Mouse (Mus musculus): ENCODE data around the gene Fdxacb1. TPM values are rescaled to one million over a fixed set of nuclear protein-coding genes. Genes with fewer than 3 reads are reported as not detected.

The Fdxacb1 gene
- 1 to 10 TPM; 4.4 to 6.0 TPM for total RNA-seq (2021)

DNA sequence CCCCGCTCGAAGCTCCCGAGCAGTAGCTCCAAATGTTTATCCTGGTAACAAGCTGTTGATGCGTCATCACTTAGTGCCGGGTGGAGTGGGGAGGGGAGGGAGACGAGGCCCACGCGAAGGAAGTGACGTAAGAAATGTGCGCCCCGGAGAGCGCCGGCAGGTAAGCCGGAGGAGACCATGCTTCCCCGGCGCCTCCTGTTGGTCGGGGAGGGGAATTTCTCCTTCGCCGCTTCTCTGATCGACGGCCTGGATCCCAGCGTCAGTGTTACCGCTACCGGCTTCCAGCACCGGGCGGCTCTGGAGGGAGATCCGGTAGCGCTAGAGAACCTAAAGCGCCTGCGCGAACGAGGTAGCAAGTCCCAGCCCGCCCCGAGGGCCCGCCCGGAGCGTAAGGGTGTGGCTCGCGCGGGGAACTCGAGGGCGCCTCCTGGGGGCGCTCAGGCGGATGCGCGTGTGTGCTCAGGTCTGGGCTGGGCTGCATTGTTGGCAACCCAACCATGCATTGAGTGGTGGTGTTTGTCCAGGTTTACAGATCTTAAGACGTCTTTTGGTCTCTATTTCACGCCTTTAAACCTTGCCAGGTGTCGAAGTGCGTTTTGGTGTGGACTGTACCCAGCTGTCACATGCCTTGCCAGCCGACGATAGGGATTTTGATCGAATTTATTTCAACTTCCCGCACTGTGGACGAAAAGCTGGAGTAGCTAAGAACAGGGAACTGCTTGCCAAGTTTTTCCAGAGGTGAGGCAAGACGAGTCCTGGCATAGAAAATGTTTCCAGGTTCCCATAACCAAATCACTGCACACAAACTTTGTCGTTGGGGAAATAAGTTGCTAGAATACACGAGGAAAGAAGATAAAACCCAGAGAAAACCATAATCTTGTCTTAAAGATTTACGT lies at the start of gene Fdxacb1:
TSS of gene Fdxacb1 (plus strand) at position 130 of the 896 bp plus-strand sequence.
- intact Hi-C loops (cut with DNase I), result loop anchor here (2.0 to 5.0 kb wide), 2 partner anchors 41 to 70 kb away; no protein-coding TSS in a partner anchor
- DNase-seq (ENCODE audit: low spot score in 2 of 2), result peak; percentile 98 to 99

DNA sequence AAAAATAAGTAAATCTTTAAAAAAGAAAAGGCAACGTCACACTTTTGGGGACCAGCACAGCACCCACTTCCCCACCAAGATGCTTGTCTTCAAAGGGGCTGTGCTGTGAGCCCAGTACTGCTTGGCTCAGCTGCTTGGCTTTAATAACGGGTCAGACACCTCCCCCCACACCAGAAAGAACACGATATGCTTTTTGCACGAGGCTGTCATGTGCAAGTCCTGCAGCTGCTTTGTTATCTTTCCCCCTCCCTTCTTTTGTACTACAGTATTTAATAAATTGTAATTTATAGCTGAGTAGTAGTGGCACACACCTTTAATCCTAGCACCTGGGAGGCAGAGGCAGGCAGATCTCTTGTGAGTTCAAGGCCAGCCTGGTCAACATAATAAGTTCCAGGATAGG lies 49.2 kb upstream of the Fdxacb1 start:
- intact Hi-C loops (cut with DNase I), result no loop called here
- no peak for DNase-seq (ENCODE audit: low spot score in 2 of 2)

DNA sequence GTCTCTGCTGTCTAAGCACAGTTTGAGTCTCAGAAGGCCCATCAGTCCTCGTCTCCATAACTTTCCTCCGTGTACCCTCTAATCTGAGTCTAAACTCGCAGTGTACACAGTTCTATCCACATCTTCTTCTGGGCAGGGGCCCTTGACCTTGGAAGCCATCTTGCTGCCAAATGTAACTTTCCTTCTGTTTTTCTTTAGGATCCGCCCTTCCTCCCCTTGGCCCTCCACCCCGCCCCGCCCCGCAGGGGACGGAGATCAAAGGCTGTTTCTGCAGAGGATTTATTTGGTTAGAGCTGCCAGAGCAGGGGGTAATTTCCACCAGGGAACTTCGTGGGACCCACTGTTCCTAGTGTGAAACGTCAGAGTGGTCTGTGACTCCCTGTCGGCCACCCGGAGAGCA lies 47.0 kb upstream of the Fdxacb1 start:
- intact Hi-C loops (cut with DNase I), result no loop called here
- no peak for DNase-seq (ENCODE audit: low spot score in 2 of 2)

DNA sequence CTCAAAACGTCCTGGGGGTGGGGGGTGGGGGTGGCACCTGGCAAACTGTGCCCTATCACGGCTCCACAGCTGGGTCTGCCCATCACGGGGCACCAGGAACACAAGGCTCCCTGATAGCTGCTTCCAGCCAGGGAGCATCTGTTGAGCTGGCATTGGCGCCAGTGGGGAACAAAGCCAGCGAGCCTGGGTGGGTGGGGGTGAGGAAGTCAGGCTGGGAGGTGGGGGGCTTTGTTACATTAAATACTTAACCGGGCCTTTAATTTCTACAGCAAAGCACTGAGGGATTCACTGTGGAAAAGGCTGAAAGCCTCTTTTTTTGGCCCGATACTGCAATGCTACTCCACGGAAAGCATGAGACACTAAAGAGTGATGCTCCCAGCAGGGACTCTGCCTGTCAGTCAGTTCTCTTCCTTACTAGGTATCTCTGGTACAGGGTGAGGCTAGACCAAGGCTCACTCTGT lies 45.6 kb upstream of the Fdxacb1 start:
- intact Hi-C loops (cut with DNase I), result no loop called here
- no peak for DNase-seq (ENCODE audit: low spot score in 2 of 2)

DNA sequence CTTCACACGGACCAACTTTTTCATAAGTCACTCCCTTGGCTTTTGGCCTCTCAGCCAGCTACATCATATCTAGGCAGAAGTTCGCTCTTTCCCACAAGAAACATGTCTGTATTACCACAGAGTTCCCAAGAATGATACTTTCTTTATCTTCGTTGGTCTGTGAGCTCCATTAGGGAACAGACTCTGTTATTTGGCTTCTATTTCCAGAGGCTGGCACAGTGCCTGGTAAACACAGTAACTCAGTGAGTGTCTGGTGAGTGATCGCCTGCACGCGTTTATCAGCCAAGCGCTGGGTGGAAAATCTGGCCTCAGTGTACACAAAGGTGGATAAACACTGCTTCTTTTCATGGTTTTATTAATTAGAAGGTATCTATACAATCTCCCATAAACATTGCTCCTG lies 44.6 kb upstream of the Fdxacb1 start:
- intact Hi-C loops (cut with DNase I), result no loop called here
- peak in 1 of 2 experiments; percentile 39 for DNase-seq (ENCODE audit: low spot score in 2 of 2)

DNA sequence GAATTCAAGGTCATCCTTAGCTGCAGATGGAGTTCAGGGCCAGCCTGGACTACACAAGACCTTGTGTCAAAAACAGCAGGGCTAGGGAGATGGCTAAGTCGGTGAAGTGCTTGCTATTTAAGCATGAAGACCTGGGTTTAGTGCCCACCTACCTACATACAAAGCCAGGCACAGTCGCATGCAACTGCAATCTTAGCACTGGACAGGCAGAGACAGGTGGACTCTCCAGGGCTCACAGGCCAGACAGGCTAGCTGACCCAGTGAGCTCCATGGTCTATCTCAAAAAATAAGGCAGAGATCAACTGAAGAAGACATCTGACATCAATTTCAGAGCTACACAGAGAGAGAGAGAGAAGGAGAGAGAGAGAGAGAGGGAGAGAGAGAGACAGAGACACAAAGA lies 43.9 kb upstream of the Fdxacb1 start:
- intact Hi-C loops (cut with DNase I), result no loop called here
- no peak for DNase-seq (ENCODE audit: low spot score in 2 of 2)

DNA sequence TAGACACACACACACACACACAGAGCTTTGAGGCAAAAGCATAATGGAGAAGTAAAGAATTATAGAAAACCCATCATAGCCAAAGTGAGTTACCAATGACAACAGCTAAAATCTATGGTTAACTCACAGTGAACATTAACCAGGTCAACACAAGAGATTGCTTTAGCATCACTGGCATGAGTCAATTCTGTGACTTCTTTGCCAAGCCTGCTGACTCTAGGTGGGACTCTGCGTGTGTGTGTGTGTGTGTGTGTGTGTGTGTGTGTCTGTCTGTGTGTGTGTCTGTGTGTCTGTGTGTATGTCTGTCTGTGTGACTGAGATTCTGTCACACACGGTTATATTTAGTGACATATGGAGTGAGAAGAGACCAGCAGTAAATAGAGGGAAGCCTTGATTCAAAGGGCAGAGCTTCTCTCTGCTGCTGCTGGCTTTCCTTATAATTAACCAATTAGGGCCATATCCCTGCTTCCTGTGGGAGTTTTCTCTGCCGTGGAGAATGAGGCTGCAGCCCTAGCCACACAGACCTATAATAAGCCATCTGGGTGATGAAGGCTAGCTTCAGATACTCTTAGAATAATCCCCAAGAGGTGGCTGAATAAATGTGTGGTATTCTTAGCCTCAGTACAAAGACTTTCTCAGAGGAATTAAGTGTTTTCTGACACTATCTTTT lies 43.2 kb upstream of the Fdxacb1 start:
- intact Hi-C loops (cut with DNase I), result loop anchor here (5.0 kb wide), 1 partner anchor 43 kb away; the partner anchor contains the start of gene Fdxacb1

DNA sequence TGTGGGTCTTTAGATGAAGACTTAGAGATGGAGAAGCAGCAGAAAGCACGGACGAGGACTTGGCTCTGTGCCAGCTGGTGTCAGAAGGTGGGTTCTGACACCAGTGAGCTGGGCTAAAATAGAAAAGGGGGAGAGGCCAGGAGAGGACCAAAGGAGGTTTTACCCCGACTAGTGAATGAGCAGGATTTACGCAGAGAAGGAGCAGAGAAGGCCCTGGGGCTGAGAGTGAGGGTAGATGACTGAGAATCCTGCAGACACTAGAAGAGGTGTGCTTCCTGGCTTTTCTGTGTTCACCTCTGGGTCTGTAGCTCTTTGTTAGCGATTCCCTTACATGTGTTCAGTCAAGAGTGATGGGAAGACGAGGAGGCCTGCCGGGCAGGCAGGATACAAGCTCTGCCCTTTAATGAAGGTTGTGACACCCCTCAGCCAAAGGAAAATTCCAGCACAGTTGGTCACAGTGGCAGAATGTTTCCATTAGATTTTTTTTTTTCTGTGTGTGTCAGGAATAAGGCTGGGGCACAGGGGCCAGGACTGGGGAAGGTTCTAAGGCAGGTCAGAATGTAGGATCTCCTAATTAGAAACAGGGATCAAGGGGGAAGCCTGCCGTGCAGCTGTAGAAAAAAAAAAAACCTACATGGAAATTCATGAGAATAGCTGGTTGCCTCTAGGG lies 42.0 kb upstream of the Fdxacb1 start:
- no peak for DNase-seq (ENCODE audit: low spot score in 2 of 2)
- intact Hi-C loops (cut with DNase I), result loop anchor here (5.0 kb wide), 1 partner anchor 41 kb away; the partner anchor contains the start of gene Fdxacb1

More for the DNA sequence above, 43.2 kb upstream of the Fdxacb1 start:
- DNase-seq (ENCODE audit: low spot score in 2 of 2), result no peak

DNA sequence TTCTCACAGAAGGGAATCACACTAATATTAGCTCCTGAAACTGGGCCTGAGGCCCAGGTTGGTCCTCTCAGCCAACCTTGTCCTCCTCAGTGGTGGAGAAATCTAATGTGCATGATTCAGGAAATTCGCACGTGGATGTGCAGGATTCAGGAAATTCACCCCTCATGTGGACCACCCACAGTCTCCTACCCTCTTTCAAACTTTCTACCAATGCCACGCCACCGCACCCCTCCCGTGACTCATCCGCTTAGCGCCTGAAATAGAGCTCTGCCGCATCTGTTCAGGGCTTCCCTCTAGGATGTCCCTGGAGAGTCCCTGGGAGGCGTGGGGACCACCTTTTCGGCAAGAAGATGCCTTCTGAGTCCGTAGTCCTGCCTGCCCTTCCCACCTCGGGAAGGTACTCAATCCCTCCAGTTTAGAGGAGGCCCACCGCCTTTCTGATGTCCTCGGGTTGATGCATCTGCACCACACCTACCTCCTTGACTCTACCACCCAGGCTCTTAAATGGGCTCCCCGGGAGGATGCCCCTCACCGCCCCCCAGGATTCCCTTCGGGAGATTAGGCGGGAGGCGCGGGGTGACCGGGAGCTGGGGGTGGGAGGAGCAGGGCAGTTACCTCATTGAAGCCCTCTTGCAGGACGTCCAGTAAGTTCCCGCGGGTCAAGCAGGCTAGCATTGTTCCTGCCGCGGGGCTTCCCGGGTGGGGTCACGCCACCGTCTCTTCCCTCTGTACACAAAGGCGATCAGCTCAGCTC lies 40.7 kb upstream of the Fdxacb1 start:
- intact Hi-C loops (cut with DNase I), result loop anchor here (5.0 kb wide), 1 partner anchor 40 kb away; the partner anchor contains the start of gene Fdxacb1
- peak; percentile 76 to 78 for DNase-seq (ENCODE audit: low spot score in 2 of 2)

DNA sequence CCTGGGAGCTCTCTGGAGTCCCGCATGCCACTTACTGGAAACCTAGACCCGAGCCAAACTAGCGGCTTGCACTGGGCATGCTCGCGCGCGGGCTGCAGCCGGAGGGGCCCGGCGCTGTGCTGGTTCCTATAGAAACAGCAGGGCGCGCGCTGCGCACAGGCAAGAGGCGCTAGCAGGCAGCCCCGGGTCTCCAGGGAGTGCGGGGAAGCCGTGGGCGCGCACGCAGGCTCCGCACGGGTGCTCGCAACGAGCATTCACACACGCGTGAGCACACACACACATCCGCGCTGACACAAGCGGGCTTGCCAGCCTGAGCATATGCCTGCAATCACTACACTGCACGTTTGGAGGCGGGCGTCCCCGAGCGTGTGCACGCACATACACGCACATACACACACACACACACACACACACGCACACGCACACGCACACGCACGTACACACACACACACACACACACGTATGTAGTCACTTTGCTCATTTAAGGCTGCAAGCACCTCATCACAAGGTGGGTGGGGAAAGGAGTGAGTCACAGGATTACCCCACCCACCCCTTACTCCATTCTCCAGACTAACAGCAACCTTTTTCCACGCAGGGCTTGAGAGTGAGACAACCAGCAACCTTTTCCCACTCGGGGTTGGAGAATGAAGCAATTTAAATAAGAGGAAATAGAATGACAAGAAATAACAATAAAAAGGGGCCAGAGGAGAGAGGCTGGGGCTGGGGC lies 39.9 kb upstream of the Fdxacb1 start:
- intact Hi-C loops (cut with DNase I), result loop anchor here (5.0 kb wide), 1 partner anchor 39 kb away; the partner anchor contains the start of gene Fdxacb1
- DNase-seq (ENCODE audit: low spot score in 2 of 2), result peak; percentile 87 to 90

DNA sequence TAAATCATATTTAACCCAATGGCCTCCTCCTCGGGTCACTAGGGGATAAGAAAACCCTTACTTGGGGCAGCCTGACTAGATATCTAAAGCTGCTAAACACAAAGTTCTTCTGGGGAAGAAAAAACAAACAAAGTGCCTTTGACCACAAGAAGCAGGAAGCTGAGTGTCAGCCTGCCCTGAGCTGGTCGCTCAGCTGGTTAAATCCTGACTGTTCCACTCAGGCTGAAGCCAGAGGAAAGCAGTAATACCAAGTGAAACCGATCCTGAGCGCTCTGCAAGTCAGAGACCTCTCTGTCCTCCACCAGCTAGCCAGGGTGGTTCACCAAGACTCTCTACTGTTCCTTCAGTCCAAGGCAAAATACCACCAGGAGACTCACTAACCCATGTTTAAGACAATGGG lies 38.4 kb upstream of the Fdxacb1 start:
- no peak for DNase-seq (ENCODE audit: low spot score in 2 of 2)
- intact Hi-C loops (cut with DNase I), result loop anchor here (5.0 kb wide), 1 partner anchor 38 kb away; the partner anchor contains the start of gene Fdxacb1

DNA sequence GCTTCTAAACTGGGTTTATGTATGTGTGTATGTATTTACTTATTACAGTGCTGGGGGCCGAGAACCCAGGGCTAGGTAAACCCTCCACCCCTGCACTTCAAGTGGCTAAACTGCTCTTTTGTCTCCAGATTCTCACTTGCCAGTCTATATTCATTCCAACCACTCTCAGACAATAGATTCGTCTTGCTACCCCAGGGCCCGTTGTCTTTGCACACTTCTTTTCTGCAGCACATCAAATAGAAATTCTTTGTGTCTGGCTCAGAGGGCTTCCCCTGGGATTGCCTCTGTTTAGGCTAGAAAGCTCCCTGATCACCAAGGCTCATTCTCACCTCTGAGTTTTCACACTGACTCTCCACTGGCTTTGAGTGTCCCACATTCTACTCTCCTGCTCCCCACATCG lies 35.5 kb upstream of the Fdxacb1 start:
- intact Hi-C loops (cut with DNase I), result no loop called here
- DNase-seq (ENCODE audit: low spot score in 2 of 2), result no peak

DNA sequence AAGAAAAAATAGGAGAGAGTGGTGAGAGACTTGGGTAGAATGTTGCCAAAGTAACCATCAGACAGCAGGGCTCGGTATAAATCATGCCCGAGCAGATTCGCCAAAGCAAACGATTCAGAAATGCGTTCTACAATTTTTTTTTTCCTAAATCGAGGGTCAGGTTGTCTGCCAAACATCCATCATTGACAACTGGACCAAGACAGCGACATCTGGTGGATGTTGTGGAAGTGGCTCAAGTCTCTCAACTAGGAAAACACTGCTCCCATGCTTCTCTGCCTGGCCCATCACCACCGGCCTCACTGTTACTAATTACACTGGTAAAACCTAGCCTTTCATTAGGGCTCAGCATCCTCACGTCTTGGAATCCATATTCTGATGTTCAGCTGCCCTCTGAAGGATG lies 33.0 kb upstream of the Fdxacb1 start:
- intact Hi-C loops (cut with DNase I), result loop anchor here (2.0 to 5.0 kb wide), 2 partner anchors 26 to 38 kb away; no protein-coding TSS in a partner anchor

DNA sequence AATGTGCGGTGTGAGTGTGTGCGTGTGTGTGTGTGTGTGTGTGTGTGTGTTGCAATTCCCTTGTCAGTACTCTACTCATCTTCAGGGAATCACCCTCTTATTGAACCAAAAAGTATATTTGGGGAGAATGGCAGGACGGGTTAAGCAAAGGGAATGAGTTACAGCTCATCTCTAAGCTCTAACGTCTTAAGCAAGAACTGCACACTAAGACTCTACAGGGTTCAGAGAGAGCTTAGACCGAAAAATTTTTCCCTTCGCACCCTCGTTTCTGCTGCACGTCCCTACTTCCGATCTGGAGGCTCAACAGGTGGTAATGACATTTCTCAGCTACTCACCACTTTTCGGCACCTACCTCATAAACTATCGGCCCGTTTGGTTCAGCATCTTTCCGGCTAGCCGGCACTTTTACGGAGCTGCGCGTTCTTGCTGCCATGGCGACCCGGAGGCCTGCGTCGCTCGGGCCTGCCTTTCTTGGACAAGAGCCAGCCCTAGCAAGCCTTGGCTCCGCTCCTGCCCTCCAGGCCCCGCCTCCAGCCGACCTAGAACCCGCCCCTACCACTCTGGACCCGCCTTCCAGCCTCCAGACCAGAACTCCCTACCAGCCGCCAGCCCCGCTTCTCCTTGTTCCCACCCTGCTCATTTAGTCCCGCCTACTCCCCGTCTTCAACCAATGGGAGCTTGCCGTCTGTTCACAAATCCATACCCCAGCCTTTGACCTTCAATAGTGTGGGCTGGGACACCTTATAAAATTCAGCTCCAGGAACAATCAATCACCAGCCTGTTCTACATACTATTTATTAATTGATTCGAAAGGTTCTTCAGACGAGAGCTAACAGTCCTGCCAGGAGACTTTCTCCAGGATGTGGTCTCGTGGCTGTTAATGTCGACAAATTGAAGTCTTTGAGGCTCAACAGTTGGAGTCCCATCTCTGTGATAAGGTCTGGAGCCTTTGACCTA lies 28.8 kb upstream of the Fdxacb1 start, which contains the start of gene Dixdc1:
TSS of gene Dixdc1 (minus strand) at position 604 of the 957 bp plus-strand sequence.
- peak; percentile 87 to 89 for DNase-seq (ENCODE audit: low spot score in 2 of 2)
- intact Hi-C loops (cut with DNase I), result loop anchor here (5.0 kb wide), 1 partner anchor 42 kb away; no protein-coding TSS in a partner anchor

More for the DNA sequence above, 33.0 kb upstream of the Fdxacb1 start:
- peak; percentile 24 to 29 for DNase-seq (ENCODE audit: low spot score in 2 of 2)

DNA sequence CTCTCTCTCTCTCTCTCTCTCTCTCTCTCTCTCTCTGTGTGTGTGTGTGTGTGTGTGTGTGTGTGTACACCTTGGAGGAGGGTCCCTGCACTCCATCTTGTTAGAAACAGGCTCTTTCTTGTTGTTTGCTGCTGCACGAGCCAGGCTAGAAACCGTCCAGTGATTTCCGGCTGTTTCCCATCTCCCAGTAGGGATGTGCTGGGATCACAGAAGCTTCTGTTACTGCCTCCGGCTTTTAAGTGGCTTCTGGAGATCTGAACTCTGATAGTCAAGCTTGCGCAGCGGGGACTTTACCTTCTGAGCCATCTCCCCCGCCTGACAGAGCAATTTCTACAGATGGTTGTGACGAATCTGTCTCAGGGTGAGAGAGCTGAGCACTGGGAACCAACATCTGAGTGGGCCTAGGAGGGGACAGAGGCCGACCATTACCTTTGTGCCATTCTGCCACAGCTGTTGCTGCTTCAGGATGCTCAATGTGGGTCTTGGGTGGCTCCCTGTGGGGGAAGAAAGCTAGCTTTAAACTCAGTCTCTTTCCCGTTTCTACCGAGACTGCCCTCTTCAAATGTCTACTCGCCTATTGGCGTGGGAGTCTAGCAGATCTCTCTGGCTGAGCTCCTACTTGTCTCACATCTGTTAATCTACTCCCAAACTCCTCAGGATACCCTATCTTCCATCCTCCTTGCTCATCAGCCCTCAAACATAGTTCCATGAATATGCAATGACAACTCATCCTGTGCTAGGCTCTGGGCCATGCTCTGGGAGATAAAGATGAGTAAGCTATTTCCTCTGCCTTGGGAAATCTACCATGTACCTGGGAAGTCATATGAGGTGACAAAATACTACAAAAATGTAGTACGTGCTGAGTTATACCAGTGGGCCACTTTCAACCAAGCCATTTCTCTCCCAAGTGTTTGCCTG lies 26.9 kb upstream of the Fdxacb1 start:
- DNase-seq (ENCODE audit: low spot score in 2 of 2), result peak; percentile 27

DNA sequence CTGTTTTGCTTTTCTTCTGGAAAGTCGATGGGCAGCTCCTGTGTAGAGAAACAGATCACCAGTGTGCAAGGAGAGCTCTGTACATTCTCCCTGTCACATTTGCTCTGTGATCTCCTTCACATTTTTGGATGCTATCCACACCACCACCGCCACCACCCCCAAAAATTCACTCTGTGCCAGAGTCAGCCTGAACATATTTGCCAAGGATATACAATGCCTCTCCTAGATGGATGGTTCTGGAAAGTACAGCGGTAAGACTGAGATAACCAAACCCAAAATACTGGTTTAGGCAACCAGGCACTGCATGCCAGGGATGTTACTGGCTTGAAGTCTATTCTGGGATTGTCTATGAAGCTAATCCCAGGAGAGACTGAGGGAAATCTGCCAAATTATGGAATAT lies 25.8 kb upstream of the Fdxacb1 start:
- no peak for DNase-seq (ENCODE audit: low spot score in 2 of 2)
- intact Hi-C loops (cut with DNase I), result no loop called here

More for the DNA sequence above, 26.9 kb upstream of the Fdxacb1 start:
- intact Hi-C loops (cut with DNase I), result no loop called here

All from left cerebral cortex, postnatal 36 days (tissue).